Mouse (Mus musculus) heart, adult 2 months (tissue): Measurements from ENCODE around the gene Gpr19. TPM values are rescaled to one million over a fixed set of nuclear protein-coding genes. Genes with fewer than 3 reads are reported as not detected.

Experiments
- DNase-seq, 2 experiments: peaks; one replicate each; pipeline ENCODE4 v3.0.0; 2021
- H3K27ac ChIP-seq: fragments of 200-600 bp; 2 replicates; pipeline ENCODE4 v1.8.1; 2022
- H3K27me3 ChIP-seq: fragments of 200-500 bp; 2 replicates; pipeline ENCODE4 v1.6.1; 2012; ENCODE audit warnings: mild to moderate bottlenecking, low read length, inconsistent platforms, mixed read lengths; ENCODE audit not compliant: control insufficient read depth, insufficient read depth
- H3K36me3 ChIP-seq: fragments of 200-500 bp; 2 replicates; pipeline ENCODE4 v1.6.1; 2012; ENCODE audit warnings: low read length, inconsistent platforms; ENCODE audit not compliant: control insufficient read depth, insufficient read depth
- H3K4me1 ChIP-seq: fragments of 200-500 bp; 2 replicates; pipeline ENCODE4 v1.6.1; 2011; ENCODE audit warnings: low read length; ENCODE audit not compliant: control insufficient read depth, insufficient read depth
- H3K4me3 ChIP-seq: fragments of 200-600 bp; 2 replicates; pipeline ENCODE4 v1.8.1; 2022
- H3K79me2 ChIP-seq: fragments of 200-500 bp; replicated peaks from 2 replicates; pipeline ENCODE4 v1.6.1; 2012; ENCODE audit warnings: mild to moderate bottlenecking, inconsistent platforms, low read length, moderate library complexity, mixed read lengths; ENCODE audit not compliant: control insufficient read depth, insufficient read depth
- H3K9ac ChIP-seq: fragments of 200-500 bp; 2 replicates; pipeline ENCODE4 v1.6.1; 2012; ENCODE audit warnings: low read depth, mild to moderate bottlenecking, control low read depth, inconsistent platforms, low read length, mixed read lengths
- CTCF ChIP-seq: fragments of 200-600 bp; IDR thresholded peaks from 2 replicates; pipeline ENCODE4 v1.8.1; 2022; ENCODE audit warnings: antibody characterized with exemption, mild to moderate bottlenecking, moderate library complexity
- EP300 ChIP-seq: fragments of 200-500 bp; IDR thresholded peaks from 2 replicates; pipeline ENCODE4 v1.6.1; 2011; ENCODE audit warnings: low read depth, low read length, control low read depth; ENCODE audit not compliant: insufficient read depth
- POLR2A ChIP-seq: fragments of 200-500 bp; IDR thresholded peaks from 2 replicates; pipeline ENCODE4 v1.6.1; 2011; ENCODE audit warnings: mild to moderate bottlenecking, low read depth, low read length, control low read depth; ENCODE audit not compliant: insufficient read depth
- WGBS: fragments of 180-500 bp; shearing (Covaris S2); methylation state at CpG from one replicate; pipeline ENCODE4 v1.1.7; 2018; 5-methylcytosine and 5-hydroxymethylcytosine counted together
- intact Hi-C: fragments of 180-260 bp; cut with DNase I; formaldehyde crosslinking; loops from one replicate; pipeline ENCODE4 v1.15.1; 2025
- polyA plus RNA-seq: library from polyadenylated mRNA; depleted of rRNA; stranded (reverse); fragments of >200 nt; gene quantifications from 2 replicates; pipeline ENCODE4 v1.2.3, GENCODE M21; 2012
- total RNA-seq, 2 experiments: library from RNA; stranded (reverse); gene quantifications; 2 replicates each; pipeline ENCODE4 v1.2.3; 2021

Gene Gpr19
- total and polyA plus RNA-seq, 3 experiments, result 3.2 to 6.1 (median 4.8) TPM

GRCm38 (mm10) chr6:134883661-134884060 is 14.7 kb downstream of the Gpr19 start:
- no peak for TF ChIP-seq POLR2A
- intact Hi-C loops, result no loop called here
- Histone ChIP-seq H3K79me2 (no peaks in the 10 kb centered on the region), H3K9ac (no peak overlapping the region), H3K36me3 (no peaks in the 10 kb centered on the region), H3K27me3 (no peaks in the 10 kb centered on the region), H3K4me3 (no peak overlapping the region), H3K27ac (no peak overlapping the region), H3K4me1 (no peaks in the 10 kb centered on the region)
- 87% methylated on average over 4 of the region's 4 CpGs for WGBS
- DNase-seq, result no peak

- 68% methylated on average over 2 of the region's 2 CpGs for WGBS
- intact Hi-C loops, result no loop called here
- H3K27ac ChIP-seq, result no peak overlapping the region
Observed at GRCm38 (mm10) chr6:134880046-134880445, 18.3 kb downstream of the Gpr19 start.

DNA sequence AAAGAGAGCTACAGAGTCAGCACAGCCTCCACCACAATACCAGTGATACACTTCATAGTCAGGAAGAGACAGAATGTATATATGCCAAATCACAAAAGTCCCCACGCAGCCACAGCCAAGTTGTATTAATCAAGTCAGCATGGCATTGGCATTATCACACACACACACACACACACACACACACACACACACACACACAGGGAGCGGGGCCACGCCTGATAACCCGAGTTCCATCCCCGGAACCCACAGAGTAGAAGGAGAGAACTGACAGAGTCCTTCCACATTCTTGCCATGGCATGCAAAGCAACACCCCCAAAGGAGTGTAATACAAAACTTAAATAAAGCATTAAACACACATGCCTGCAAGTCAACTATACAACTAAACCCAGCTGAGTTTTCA is 18.8 kb downstream of the Gpr19 start:
- intact Hi-C loops, result no loop called here
- DNase-seq, result no peak
- no peak overlapping the region for H3K4me3 ChIP-seq
- H3K9ac ChIP-seq, result no peak overlapping the region
- no peak overlapping the region for H3K27ac ChIP-seq
- no peaks in the 10 kb centered on the region for H3K79me2 ChIP-seq
- no peaks in the 10 kb centered on the region for H3K27me3 ChIP-seq
- WGBS, result 88% methylated on average over 5 of the region's 5 CpGs
- TF ChIP-seq EP300 (no peak), CTCF (no peak), POLR2A (no peak)
- no peaks in the 10 kb centered on the region for H3K4me1 ChIP-seq
- no peaks in the 10 kb centered on the region for H3K36me3 ChIP-seq

More at GRCm38 (mm10) chr6:134880046-134880445, 18.3 kb downstream of the Gpr19 start:
- TF ChIP-seq CTCF (no peak), EP300 (no peak), POLR2A (no peak)
- no peaks in the 10 kb centered on the region for H3K36me3 ChIP-seq
- no peak overlapping the region for H3K9ac ChIP-seq
- no peaks in the 10 kb centered on the region for H3K79me2 ChIP-seq
- no peaks in the 10 kb centered on the region for H3K27me3 ChIP-seq
- H3K4me1 ChIP-seq, result no peaks in the 10 kb centered on the region
- no peak overlapping the region for H3K4me3 ChIP-seq
- no peak for DNase-seq

DNA sequence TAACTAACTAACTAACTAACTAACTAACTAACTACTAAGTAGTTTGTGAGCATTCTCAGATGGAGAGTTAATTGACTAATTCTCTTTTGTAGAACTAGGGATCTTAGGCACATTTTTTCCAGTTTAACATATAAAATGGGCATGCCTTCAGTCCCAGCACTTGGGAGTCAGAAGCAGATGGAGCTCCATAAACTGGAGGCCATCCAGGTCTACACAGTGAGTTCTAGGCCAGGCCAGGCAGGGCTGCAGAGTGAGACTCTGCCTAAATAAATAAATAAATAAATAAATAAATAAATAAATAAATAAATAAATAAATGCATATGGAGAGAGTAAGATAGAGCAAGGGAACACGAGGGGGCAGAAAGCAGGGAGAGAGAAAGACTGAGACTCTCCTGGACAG is 20.5 kb downstream of the Gpr19 start:
- no peaks in the 10 kb centered on the region for H3K79me2 ChIP-seq
- no peak overlapping the region for H3K4me3 ChIP-seq
- 78% methylated on average over 1 of the region's 1 CpGs for WGBS
- no peak for TF ChIP-seq EP300
- no peak for TF ChIP-seq POLR2A
- no peak for TF ChIP-seq CTCF
- no peak overlapping the region for H3K9ac ChIP-seq
- DNase-seq, result no peak
- H3K27me3 ChIP-seq, result no peaks in the 10 kb centered on the region
- H3K36me3 ChIP-seq, result no peaks in the 10 kb centered on the region
- no peak overlapping the region for H3K27ac ChIP-seq
- intact Hi-C loops, result no loop called here
- H3K4me1 ChIP-seq, result no peaks in the 10 kb centered on the region

- Histone ChIP-seq H3K79me2 (no peaks in the 10 kb centered on the region), H3K4me1 (no peaks in the 10 kb centered on the region), H3K4me3 (no peak overlapping the region), H3K27me3 (no peaks in the 10 kb centered on the region), H3K36me3 (no peaks in the 10 kb centered on the region), H3K9ac (no peak overlapping the region), H3K27ac (no peak overlapping the region)
- TF ChIP-seq EP300 (no peak), POLR2A (no peak)
- 89% methylated on average over 4 of the region's 4 CpGs for WGBS
- no peak for DNase-seq
- intact Hi-C loops, result no loop called here
Observed at GRCm38 (mm10) chr6:134877276-134877675, 21.1 kb downstream of the Gpr19 start.

- intact Hi-C loops, result no loop called here
- Histone ChIP-seq H3K36me3 (no peaks in the 10 kb centered on the region), H3K4me3 (no peak overlapping the region), H3K79me2 (no peaks in the 10 kb centered on the region), H3K27me3 (no peaks in the 10 kb centered on the region), H3K27ac (no peak overlapping the region), H3K9ac (no peak overlapping the region), H3K4me1 (no peaks in the 10 kb centered on the region)
- WGBS, result 78% methylated on average over 6 of the region's 6 CpGs
- DNase-seq, result no peak
- no peak for TF ChIP-seq EP300
- peak; percentile 58 for TF ChIP-seq CTCF
Observed at GRCm38 (mm10) chr6:134876795-134877194, 21.6 kb downstream of the Gpr19 start.
